Mouse (Mus musculus) liver, adult 2 months (tissue): Measurements from ENCODE around the gene Zfp358.

ENCODE experiments used
- CTCF ChIP-seq: fragments of 200-500 bp; IDR thresholded peaks from 2 replicates; pipeline ENCODE4 v1.5.1; 2011; ENCODE audit warnings: low read depth, low read length, control low read depth
- POLR2A ChIP-seq: fragments of 200-500 bp; IDR thresholded peaks from 2 replicates; pipeline ENCODE4 v1.6.1; 2011; ENCODE audit warnings: low read length, control low read depth; ENCODE audit not compliant: insufficient read depth; ENCODE audit errors: extremely low read depth

- TF ChIP-seq CTCF (peak; percentile 96), POLR2A (no peak)
Measured at GRCm38 (mm10) chr8:3450670-3451069, 42.3 kb upstream of the Zfp358 start.
